Mouse (Mus musculus): ENCODE results near the gene Cdc42ep4. TPM values are rescaled to one million over a fixed set of nuclear protein-coding genes. Genes with fewer than 3 reads are reported as not detected.

Cdc42ep4 gene
- polyA plus RNA-seq (2014; fragmentation: Illumina TruSeq; extraction: RNeasy Lipid Tissue Mini Kit (QIAGEN cat#74804); ENCODE audit: insufficient read depth, low read depth, low replicate concordance), result 54.2 TPM

DNA sequence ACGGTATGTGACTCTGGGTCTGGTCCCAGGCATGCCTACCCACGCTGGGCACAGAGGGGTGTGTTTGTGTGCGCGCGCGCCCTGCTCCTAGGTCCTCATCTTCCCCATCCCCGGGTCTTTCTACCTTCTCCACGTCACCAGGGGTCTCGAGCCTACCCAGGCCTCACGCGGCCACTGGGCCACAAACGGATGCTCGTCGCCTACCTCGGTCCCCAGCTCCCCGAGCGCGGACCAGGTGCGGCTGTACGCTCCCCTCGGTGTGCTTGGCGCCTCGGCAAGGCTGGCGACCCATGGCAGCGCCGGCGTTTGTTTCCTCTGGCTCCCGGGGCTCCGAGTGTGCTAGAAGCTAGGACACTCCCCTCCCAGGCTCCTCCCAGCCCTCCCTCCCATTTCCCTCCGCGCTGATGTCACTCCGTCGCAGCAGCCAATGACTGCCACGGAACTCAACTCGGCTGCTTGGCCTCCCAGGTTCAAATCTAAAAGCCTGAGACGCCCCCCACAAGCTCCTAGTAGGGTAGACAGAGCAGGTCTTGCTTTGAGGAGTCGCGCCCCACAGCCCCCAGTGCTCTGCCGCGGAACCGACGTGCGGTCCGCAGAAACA, at the start of gene Cdc42ep4:
Gene Cdc42ep4, minus strand, starts transcription at position 398 of the 601 bp plus-strand sequence.

DNA sequence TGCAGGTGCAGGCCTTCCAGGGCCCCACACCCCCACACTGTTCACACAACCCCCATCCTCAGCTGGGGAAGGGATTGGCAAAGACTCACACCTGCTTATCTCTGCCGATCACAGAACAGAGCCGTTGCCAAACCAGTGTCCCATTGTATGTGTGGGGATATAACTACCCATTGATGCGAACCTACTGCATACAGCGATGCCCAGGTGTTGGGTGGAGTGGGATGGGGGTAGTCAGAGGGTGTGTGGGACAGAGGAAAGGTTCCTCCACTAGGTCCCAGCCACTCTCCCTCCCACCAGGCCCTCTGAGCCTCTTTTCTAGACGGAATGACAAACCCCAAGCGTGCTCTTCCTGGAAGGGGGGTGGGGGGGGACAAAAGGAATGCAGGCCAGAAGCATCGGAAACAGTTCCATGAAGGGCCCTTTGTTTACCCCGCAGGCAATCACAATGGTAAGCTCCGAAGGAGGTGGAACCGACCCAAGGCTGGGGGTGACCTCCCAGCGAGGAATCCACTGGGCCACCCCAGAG, 41.9 kb downstream of the Cdc42ep4 start, which contains the start of gene Cpsf4l:
Gene Cpsf4l, minus strand, starts transcription at position 287 of the 526 bp plus-strand sequence.

DNA sequence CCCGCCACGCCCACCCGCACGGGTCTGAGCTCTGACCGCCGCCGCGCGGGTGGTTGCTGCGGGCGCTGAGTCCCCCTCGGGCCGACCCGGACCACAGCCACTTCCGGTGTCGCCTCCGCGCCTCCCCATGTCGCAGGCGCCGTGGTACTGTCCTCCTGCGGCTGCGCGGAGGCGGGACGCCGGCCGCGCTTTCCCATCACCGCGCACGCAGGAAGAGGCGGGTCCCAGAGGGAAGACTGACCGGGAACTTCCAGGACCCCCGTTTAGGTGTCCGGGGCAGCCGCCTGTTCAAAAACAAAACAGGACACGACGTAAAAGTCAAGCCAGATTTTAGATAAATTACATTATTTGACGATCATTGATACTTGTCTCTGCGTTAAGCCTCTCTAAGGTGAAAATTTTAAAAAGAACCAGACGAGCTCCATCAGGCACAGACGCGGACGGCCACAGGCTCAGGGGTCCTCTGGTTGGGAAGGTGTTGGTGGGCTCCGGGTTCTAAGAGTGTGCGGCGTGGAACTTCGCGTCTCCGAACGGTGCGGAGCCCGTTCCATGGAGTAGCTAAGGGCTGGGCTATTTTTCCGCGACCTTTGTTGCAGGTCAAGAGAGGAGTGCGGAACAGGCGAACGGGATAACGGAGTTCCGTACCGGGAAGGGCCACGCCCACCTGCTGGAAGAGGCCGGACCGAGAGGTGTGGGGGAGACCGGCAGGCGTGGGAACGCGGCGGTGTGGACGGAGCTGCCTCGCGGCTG, 67.5 kb downstream of the Cdc42ep4 start, which contains the start of the genes Fam104a and D11Wsu47e:
Gene Fam104a, minus strand, starts transcription at position 199 of the 750 bp plus-strand sequence.
Gene D11Wsu47e, plus strand, starts transcription at position 456 of the 750 bp plus-strand sequence.

Other genes with a start within 250 kb of the Cdc42ep4 start
- 1.2 TPM for gene Sstr2, start 132.5 kb downstream of the Cdc42ep4 start, polyA plus RNA-seq (2014; fragmentation: Illumina TruSeq; extraction: RNeasy Lipid Tissue Mini Kit (QIAGEN cat#74804); ENCODE audit: insufficient read depth, low read depth, low replicate concordance)
- 17.6 TPM for gene Cog1, start 102.7 kb downstream of the Cdc42ep4 start, polyA plus RNA-seq (2014; fragmentation: Illumina TruSeq; extraction: RNeasy Lipid Tissue Mini Kit (QIAGEN cat#74804); ENCODE audit: insufficient read depth, low read depth, low replicate concordance)
- 8.8 TPM for gene Slc39a11, start 101.8 kb downstream of the Cdc42ep4 start, polyA plus RNA-seq (2014; fragmentation: Illumina TruSeq; extraction: RNeasy Lipid Tissue Mini Kit (QIAGEN cat#74804); ENCODE audit: insufficient read depth, low read depth, low replicate concordance)
- gene Fam104a, start 67.7 kb downstream of the Cdc42ep4 start, polyA plus RNA-seq (2014; fragmentation: Illumina TruSeq; extraction: RNeasy Lipid Tissue Mini Kit (QIAGEN cat#74804); ENCODE audit: insufficient read depth, low read depth, low replicate concordance), result 17.9 TPM
- gene D11Wsu47e, start 67.5 kb downstream of the Cdc42ep4 start, polyA plus RNA-seq (2014; fragmentation: Illumina TruSeq; extraction: RNeasy Lipid Tissue Mini Kit (QIAGEN cat#74804); ENCODE audit: insufficient read depth, low read depth, low replicate concordance), result 5.9 TPM
- gene Cpsf4l, start 41.9 kb downstream of the Cdc42ep4 start, polyA plus RNA-seq (2014; fragmentation: Illumina TruSeq; extraction: RNeasy Lipid Tissue Mini Kit (QIAGEN cat#74804); ENCODE audit: insufficient read depth, low read depth, low replicate concordance), result not detected